Mouse (Mus musculus) forebrain, embryonic 12.5 days (tissue): ENCODE measurements around the gene Grcc10. TPM values are rescaled to one million over a fixed set of nuclear protein-coding genes. Genes with fewer than 3 reads are reported as not detected.

Source experiments
- ATAC-seq: fragments of 200-750 bp; cut with Nextera tagmentation; 2 replicates; pipeline ENCODE4 v1.8.0; 2017; ENCODE audit warnings: moderate TSS enrichment; ENCODE audit not compliant: low FRiP score
- H3K27ac ChIP-seq: fragments of 300-500 bp; sonication (generic); 2 replicates; pipeline ENCODE4 v1.5.1; 2016; ENCODE audit warnings: mild to moderate bottlenecking
- H3K27me3 ChIP-seq: fragments of 300-500 bp; sonication (generic); 2 replicates; pipeline ENCODE4 v1.6.1; 2016; ENCODE audit warnings: mild to moderate bottlenecking
- H3K36me3 ChIP-seq: fragments of 300-500 bp; sonication (generic); replicated peaks from 2 replicates; pipeline ENCODE4 v1.6.1; 2016; ENCODE audit warnings: mild to moderate bottlenecking
- H3K4me1 ChIP-seq: fragments of 300-500 bp; sonication (generic); 2 replicates; pipeline ENCODE4 v1.6.1; 2016
- H3K4me2 ChIP-seq: fragments of 300-500 bp; sonication (generic); 2 replicates; pipeline ENCODE4 v1.6.1; 2016; ENCODE audit warnings: mild to moderate bottlenecking, moderate library complexity
- H3K4me3 ChIP-seq: fragments of 300-500 bp; sonication (generic); replicated peaks from 2 replicates; pipeline ENCODE4 v1.5.1; 2016; ENCODE audit warnings: mild to moderate bottlenecking
- H3K9ac ChIP-seq: fragments of 300-500 bp; sonication (generic); 2 replicates; pipeline ENCODE4 v1.6.1; 2016; ENCODE audit warnings: mild to moderate bottlenecking
- H3K9me3 ChIP-seq: fragments of 300-500 bp; sonication (generic); 2 replicates; pipeline ENCODE4 v1.6.1; 2016
- WGBS: fragments of 180-500 bp; shearing (Covaris S2); methylation state at CpG from one replicate; pipeline ENCODE4 v1.1.7; 2016; 5-methylcytosine and 5-hydroxymethylcytosine counted together
- polyA plus RNA-seq: library from polyadenylated mRNA; unstranded; fragments of >200 nt; fragmentation: Nextera tagmentation; extraction: Ambion mirVana; gene quantifications from 2 replicates; pipeline ENCODE4 v1.2.1, GENCODE M21; 2016

Gene Grcc10
- polyA plus RNA-seq, 1 experiment from 2014 or later = 568 TPM

DNA sequence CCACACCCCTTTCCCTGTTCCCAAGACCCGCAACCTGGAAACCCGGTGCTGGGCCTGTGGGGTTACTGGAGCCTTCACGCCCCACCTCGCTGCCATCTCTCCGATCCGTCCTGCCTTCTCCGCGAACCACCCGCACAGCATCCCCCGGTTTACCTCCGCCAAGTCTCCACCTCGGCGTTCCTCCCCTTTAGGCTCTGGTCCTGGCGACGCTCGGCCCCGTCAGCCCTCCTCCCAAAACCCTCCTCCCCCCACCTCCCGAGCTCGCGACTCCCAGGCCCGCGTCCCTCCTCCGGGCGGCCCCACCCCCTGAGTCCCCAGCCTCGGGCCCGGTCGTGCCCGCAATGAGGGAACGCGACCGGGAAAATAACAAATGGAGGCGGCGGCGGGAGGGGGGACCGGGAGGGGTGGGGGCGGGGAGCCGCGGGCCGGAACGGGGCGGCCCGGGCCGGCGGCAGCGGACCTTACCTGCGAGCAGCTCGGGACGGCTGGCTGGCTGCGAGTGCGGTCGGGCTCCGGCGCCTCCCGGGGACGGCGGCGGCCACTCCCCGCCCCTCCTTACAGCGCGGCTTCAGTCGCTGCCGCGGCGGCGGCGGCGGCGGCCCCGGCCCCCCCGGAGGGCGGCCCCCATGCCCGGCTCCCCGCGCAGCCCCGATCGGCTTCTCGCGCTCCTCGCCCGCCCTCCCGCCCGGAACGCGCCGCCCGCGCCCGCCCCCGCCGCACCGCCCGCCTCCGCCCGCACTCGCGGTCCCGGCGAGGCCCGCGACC lies 14.8 kb upstream of the Grcc10 start, which contains the start of the genes Gm45234 and Atn1:
Gene Gm45234 (minus strand): TSS at position 191 of the 765 bp plus-strand sequence.
Gene Atn1 (minus strand): TSS at position 694 of the 765 bp plus-strand sequence.
- 2% methylated on average over 44 of the region's 100 CpGs for WGBS
- Histone ChIP-seq H3K4me2 (peak within 1 kb of the TSS; percentile 76), H3K36me3 (no peaks in the 10 kb centered on the region; the same call in 1 of the 2 replicates), H3K9ac (peak within 1 kb of the TSS; percentile 97), H3K4me1 (peaks cover 49% of the 10 kb centered on the region), H3K27ac (peak within 1 kb of the TSS; percentile 98), H3K27me3 (no peaks in the 10 kb centered on the region), H3K9me3 (no peaks in the 10 kb centered on the region), H3K4me3 (peak within 1 kb of the TSS; percentile 89)
- peak; percentile 57 for ATAC-seq

DNA sequence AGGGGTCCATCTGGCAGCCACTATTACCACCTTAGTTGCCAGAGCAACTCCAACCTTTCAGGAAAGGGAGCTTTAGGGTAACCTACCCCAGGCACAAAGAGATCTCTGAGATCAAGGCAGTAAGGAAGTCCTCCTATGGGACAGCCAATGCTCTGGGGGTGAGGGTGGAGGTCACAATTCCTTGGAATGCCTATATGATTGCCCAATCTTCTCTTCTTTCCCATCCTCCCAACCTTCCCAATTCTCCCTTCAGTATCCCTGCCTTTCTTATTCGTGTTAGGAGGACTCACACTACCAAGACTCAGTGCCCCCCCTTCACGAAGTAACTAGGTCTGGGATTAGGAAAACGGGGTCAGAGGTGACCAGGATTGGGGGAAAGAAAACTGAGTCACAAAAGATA lies 14.1 kb upstream of the Grcc10 start:
- H3K4me3 ChIP-seq = peak overlapping the region; percentile 89
- WGBS = 4% methylated on average over 3 of the region's 3 CpGs
- H3K4me1 ChIP-seq = peaks cover 49% of the 10 kb centered on the region
- H3K27me3 ChIP-seq = no peaks in the 10 kb centered on the region
- peak overlapping the region; percentile 76 for H3K4me2 ChIP-seq
- ATAC-seq = no peak
- H3K27ac ChIP-seq = peak overlapping the region; percentile 98
- H3K9ac ChIP-seq = peak overlapping the region; percentile 97
- no peaks in the 10 kb centered on the region for H3K9me3 ChIP-seq
- H3K36me3 ChIP-seq = no peaks in the 10 kb centered on the region; the same call in 1 of the 2 replicates

DNA sequence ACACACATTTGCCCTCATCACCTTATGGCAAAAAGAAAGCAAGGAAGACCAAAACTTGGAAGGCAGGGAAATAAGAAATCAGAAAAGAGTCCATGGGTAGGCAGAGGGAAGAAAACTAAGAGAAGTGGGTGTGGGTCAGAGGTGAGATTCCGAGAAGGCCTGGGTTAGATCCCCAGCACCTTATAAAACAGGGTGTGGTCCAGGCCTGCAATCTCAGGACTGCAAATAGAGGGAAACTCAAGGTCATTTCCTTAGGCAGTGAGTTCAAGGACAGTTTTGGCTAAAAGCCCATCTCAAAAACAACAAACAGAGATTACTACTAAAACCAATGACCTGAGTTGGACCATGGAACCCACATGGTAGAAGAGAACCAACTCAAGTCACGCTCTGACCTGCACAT lies 12.7 kb upstream of the Grcc10 start:
- WGBS = 98% methylated on average over 2 of the region's 2 CpGs
- Histone ChIP-seq H3K4me1 (peaks cover 43% of the 10 kb centered on the region), H3K27me3 (no peaks in the 10 kb centered on the region), H3K4me3 (no peak overlapping the region), H3K36me3 (peaks cover 10% of the 10 kb centered on the region), H3K9me3 (no peaks in the 10 kb centered on the region), H3K27ac (no peak overlapping the region), H3K9ac (0 out of 2 replicates have a peak overlapping the region, but pooled peaks have one; percentile 1), H3K4me2 (no peak overlapping the region)
- ATAC-seq = no peak

DNA sequence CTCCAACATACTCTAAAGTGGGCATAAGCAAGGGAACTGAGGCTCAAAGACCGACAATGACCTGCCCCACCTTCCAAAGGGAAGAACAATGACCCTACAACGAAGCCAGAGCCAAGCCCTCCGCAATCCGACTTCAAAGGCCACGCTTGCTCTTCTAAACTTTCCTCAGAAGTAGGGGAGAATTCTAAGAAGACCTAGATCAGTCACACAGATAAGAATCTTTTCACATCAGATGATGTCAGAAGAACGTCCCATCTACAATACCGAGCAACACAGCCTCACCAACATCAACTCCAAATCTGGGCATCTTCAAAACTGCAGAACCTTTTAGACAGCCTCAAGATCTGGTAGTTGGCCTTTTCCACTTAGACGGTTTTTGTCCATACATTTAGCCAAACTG lies 9.2 kb upstream of the Grcc10 start:
- Histone ChIP-seq H3K9me3 (no peaks in the 10 kb centered on the region), H3K4me2 (no peak overlapping the region), H3K4me1 (peaks cover 37% of the 10 kb centered on the region), H3K27ac (no peak overlapping the region), H3K4me3 (no peak overlapping the region), H3K36me3 (peaks cover 38% of the 10 kb centered on the region), H3K27me3 (no peaks in the 10 kb centered on the region), H3K9ac (no peak overlapping the region)
- 85% methylated on average over 8 of the region's 8 CpGs for WGBS
- no peak for ATAC-seq

DNA sequence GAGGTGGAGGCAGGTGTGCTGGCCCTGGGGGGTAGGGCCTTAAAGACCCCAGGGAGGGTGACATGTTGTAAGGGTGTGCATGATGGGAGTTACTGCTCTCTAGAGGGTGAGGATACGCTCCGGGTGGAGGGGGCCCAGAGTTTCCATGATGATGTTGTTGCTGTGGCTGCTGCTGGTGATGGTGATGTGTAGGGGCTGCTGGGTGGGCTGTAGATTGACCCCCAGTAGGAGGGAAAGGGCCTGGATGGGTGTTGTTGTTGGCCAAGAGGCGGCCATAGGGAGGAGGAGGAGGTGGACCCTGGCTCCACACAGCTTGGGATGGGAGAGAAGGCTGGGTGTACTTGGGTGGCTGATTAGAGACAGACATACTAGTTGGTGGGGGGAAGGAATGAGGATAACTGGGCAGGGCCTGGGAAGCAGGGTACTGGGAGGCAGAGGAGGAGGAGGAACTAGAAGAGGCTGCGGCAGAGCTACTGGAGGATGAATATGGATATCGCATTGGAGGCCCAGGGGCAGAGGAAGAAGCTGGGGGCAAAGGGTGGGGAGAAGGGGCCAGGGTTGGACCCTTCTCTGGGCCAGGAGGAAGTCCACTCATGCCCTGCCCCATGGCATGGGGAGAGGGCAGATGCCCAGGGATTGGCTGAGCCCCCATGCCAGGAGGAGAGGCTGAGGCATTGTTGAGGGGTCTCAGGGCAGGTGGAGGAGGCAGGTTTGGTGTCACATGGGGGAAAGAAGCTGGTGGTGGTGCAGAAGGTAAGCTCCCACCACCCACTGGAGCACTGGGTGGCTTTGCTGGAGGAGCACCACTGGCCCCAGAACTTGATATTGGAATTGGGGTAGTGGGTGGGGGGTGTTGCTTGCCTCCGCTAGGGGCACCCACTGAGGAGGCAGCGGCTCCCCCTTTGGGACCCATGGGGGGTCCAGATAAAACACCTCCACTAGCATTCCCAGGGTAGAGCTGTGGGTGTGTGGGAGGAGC lies 5.8 kb upstream of the Grcc10 start:
- Histone ChIP-seq H3K27ac (peak overlapping the region; percentile 92; the same call in 1 of the 2 replicates), H3K4me3 (peak overlapping the region; percentile 54), H3K4me2 (peak overlapping the region; percentile 92), H3K27me3 (no peaks in the 10 kb centered on the region), H3K9ac (peak overlapping the region; percentile 85; the same call in 1 of the 2 replicates), H3K4me1 (peaks cover 21% of the 10 kb centered on the region), H3K36me3 (peaks cover 67% of the 10 kb centered on the region), H3K9me3 (no peaks in the 10 kb centered on the region)
- ATAC-seq = no peak
- WGBS = 93% methylated on average over 7 of the region's 7 CpGs

DNA sequence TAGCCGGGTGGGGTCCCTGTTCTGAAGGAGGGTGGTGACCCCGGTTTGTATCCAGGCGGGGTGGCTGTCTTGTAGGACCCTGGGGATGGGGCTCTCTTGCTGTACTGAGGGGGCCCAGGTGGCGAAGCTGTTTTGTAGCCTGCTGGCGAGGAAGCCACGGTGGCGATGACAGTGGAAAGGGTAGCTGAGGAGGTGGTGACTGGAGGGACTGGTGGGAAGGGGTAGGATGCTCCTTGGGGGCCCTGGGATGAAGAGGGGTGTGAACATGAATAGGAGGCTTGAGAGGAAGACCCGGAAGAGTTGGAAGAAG lies 5.1 kb upstream of the Grcc10 start:
- H3K9ac ChIP-seq = peak overlapping the region; percentile 85
- peak overlapping the region; percentile 92 for H3K4me2 ChIP-seq
- WGBS = 24% methylated on average over 8 of the region's 8 CpGs
- peak overlapping the region; percentile 54 for H3K4me3 ChIP-seq
- H3K27ac ChIP-seq = peak overlapping the region; percentile 92
- peaks cover 26% of the 10 kb centered on the region for H3K4me1 ChIP-seq
- peaks cover 67% of the 10 kb centered on the region for H3K36me3 ChIP-seq
- no peaks in the 10 kb centered on the region for H3K27me3 ChIP-seq
- no peaks in the 10 kb centered on the region for H3K9me3 ChIP-seq
- ATAC-seq = peak; percentile 5; the same call in 1 of the 2 replicates

DNA sequence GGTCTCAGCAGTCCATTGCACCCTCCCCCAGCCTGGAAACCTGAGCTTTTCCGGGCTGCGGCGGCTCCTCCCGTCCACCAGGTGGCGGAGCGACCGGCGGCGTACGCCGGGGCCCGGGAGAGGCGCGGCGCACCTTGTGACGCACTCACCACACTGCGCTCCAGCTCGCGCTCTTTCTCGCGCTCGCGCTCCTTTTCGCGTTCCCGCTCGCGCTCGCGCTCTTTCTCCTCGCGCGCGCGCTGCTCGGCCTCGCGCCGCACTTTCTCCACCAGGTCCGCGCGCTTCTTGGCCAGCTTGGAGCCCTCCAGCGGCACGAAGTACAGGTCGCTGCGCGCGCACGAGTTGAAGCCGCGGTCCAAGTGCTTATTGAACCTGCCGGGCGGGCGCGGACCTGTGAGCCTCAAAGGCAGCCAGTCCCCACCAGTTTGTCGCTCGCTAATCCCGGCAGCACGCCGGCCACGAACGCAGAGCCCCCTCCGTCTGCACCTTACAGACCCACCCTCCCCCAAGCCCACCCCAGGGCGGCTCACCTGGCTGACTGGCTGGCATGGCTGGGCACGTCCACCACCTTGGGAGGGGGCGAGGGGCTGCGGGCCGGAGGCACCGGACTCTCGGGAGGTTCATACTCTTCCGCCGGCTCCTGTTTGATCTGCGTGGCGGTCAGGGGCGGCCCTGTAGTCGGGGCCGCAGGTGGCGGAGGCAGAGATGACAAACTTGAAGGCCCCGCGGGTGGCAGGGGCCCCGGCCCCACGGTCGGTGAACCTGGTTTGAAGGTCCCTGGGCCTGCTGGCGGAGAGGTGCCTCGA lies 4.5 kb upstream of the Grcc10 start:
- H3K9ac ChIP-seq = peak overlapping the region; percentile 85
- peaks cover 67% of the 10 kb centered on the region for H3K36me3 ChIP-seq
- H3K27me3 ChIP-seq = no peaks in the 10 kb centered on the region
- H3K27ac ChIP-seq = peak overlapping the region; percentile 92
- H3K4me3 ChIP-seq = peak overlapping the region; percentile 54
- no peaks in the 10 kb centered on the region for H3K9me3 ChIP-seq
- under 1% methylated on average over 85 of the region's 85 CpGs for WGBS
- H3K4me2 ChIP-seq = peak overlapping the region; percentile 92
- ATAC-seq = peak; percentile 84
- H3K4me1 ChIP-seq = peaks cover 26% of the 10 kb centered on the region

DNA sequence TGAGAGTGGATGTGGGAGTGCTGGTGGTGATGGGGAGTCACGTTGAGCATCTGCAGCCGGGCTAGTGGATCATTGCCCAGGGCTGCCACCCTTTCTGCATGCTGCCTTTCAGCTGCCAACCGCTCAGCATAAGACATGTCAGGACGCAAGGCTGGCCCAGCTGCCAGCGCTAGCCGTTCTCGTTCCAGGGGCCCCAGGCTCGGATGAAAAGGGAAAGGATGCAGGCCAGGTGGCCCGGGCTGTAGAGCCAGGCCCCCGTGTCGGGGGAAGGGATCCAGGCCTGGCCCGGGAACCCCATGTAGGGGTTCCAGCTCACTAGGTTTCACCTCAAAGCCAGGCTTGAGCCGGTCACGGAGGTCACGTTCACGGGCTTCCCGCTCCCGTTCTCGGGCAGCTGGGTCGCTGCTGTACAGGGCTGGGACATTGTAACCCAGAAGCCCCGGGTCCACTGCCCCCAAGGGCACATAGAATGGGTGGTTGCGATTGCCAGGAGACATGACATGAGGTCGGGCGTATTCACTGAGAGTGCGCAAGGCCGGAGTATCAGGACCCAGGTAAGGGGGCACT lies 3.7 kb upstream of the Grcc10 start:
- Histone ChIP-seq H3K9ac (peak overlapping the region; percentile 85), H3K4me3 (peak overlapping the region; percentile 54), H3K4me2 (peak overlapping the region; percentile 92), H3K36me3 (peaks cover 66% of the 10 kb centered on the region), H3K9me3 (no peaks in the 10 kb centered on the region), H3K27me3 (no peaks in the 10 kb centered on the region), H3K27ac (peak overlapping the region; percentile 92), H3K4me1 (peaks cover 32% of the 10 kb centered on the region)
- no peak for ATAC-seq
- WGBS = 71% methylated on average over 26 of the region's 26 CpGs

DNA sequence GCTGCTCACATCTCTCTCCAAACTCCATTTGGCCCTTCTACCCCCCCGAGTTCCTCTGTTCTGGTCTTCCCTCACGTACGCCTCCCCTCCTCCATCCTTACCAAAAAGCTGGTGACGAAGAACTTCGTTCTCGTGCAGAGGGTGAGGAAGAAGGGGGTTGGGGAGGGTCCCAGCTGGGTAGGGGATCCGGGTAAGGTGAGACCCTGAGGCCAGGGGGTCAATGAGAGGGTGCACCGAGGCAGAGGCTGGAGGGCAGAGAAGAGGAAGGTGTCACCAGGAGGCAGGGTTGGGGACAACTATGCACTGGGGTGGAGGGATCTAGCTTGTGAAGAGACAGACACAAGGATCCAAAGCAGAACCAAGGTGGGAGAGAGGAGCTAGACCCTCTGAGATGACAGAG lies 2.5 kb upstream of the Grcc10 start:
- H3K4me1 ChIP-seq = peaks cover 44% of the 10 kb centered on the region
- no peak overlapping the region for H3K4me3 ChIP-seq
- no peaks in the 10 kb centered on the region for H3K27me3 ChIP-seq
- H3K4me2 ChIP-seq = no peak overlapping the region
- ATAC-seq = no peak
- no peak overlapping the region for H3K9ac ChIP-seq
- H3K27ac ChIP-seq = no peak overlapping the region
- WGBS = 90% methylated on average over 8 of the region's 8 CpGs
- no peaks in the 10 kb centered on the region for H3K9me3 ChIP-seq
- peaks cover 61% of the 10 kb centered on the region for H3K36me3 ChIP-seq

DNA sequence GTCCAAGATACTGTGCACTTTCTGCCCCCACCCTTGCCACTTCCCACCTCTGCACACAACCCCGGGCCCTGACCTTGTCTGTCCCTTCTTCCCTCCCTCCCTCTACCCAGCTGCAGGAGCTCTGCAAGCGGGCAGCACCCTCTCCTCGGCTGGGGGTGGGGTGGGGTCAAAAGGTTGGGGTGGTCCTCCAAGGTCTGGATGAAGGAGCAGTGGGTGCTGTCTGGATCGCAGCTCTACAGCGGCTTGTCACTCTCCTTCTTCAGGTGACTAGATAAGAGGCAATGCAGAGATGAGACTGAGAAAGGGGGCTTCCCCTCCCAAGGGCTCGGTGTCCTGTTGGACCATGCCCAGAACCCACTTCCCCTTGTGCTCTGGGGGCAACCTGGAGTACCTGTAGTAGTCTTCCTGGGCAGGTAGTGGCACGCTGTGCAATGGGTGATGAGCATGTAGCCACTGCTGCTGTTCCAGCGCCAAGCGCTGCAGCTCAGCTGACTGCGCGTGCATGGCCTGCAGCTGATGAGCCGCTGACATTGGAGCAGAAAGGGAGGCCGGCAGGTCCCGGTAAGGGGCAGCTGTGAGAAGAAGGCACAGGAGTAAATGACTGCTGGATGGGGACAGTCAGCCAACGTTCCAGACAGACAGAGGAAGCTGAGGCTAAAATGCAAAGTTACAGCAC lies 1.8 kb upstream of the Grcc10 start:
- H3K27ac ChIP-seq = no peak overlapping the region
- H3K4me1 ChIP-seq = peaks cover 49% of the 10 kb centered on the region
- H3K36me3 ChIP-seq = peaks cover 54% of the 10 kb centered on the region
- no peak overlapping the region for H3K9ac ChIP-seq
- H3K4me3 ChIP-seq = no peak overlapping the region
- H3K27me3 ChIP-seq = no peaks in the 10 kb centered on the region
- no peak overlapping the region for H3K4me2 ChIP-seq
- ATAC-seq = no peak
- no peaks in the 10 kb centered on the region for H3K9me3 ChIP-seq
- 92% methylated on average over 15 of the region's 15 CpGs for WGBS

DNA sequence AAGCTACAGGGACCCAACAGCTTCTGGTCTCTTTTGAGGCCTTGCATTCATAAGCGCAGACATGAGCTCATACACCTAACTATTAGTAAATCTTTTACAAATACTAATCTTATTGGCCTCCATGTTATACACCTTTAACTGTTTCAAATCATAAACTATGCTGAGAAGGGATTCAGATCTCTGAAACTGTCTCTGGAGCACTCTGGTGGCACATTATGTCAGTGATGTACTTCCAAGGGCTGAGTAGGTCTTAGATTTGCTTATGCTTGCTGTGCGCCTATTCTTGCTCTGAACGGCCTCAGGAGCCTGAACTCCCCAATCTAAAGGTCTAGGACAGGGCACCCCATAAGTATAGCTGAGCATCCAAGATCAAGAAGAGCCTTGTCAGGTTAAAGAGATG lies 668 bp upstream of the Grcc10 start:
- peaks cover 45% of the 10 kb centered on the region for H3K4me1 ChIP-seq
- no peaks in the 10 kb centered on the region for H3K27me3 ChIP-seq
- peak overlapping the region; percentile 75 for H3K4me2 ChIP-seq
- H3K9ac ChIP-seq = peak overlapping the region; percentile 87
- no peaks in the 10 kb centered on the region for H3K9me3 ChIP-seq
- ATAC-seq = no peak
- H3K27ac ChIP-seq = peak overlapping the region; percentile 100
- H3K4me3 ChIP-seq = peak overlapping the region; percentile 64
- WGBS = 63% methylated on average over 3 of the region's 3 CpGs
- H3K36me3 ChIP-seq = peaks cover 43% of the 10 kb centered on the region
